Mouse (Mus musculus) embryonic facial prominence, embryonic 11.5 days (tissue): ENCODE measurements at regions not wholly inside any gene's neighbourhood (a gene's known extent, or its start where the extent isn't known, plus 50 kb on each side); places are given as distances from the start of the nearest gene placed in this dataset.

Experiments
- ATAC-seq: fragments of 200-750 bp; cut with Nextera tagmentation; replicated peaks from 2 replicates; pipeline ENCODE4 v1.8.0; 2017; ENCODE audit warnings: low read depth; ENCODE audit not compliant: insufficient number of reproducible peaks, low FRiP score, low TSS enrichment
- DNase-seq: peaks from one replicate; pipeline ENCODE4 v3.0.0-alpha.2; 2015; ENCODE audit warnings: low spot score
- H3K27ac ChIP-seq: fragments of 300-500 bp; sonication (generic); replicated peaks from 2 replicates; pipeline ENCODE4 v1.5.1; 2014; ENCODE audit warnings: mild to moderate bottlenecking, low read depth, low read length, control low read depth
- H3K27me3 ChIP-seq: fragments of 300-500 bp; sonication (generic); 2 replicates; pipeline ENCODE4 v1.6.1; 2014; ENCODE audit warnings: mild to moderate bottlenecking, low read length, moderate library complexity, mixed read lengths; ENCODE audit not compliant: control insufficient read depth, insufficient read depth
- H3K36me3 ChIP-seq: fragments of 300-500 bp; sonication (generic); replicated peaks from 2 replicates; pipeline ENCODE4 v1.6.1; 2014; ENCODE audit warnings: low read depth, mild to moderate bottlenecking, low read length, moderate library complexity, mixed read lengths; ENCODE audit not compliant: control insufficient read depth, insufficient read depth
- H3K4me1 ChIP-seq: fragments of 300-500 bp; sonication (generic); 2 replicates; pipeline ENCODE4 v1.6.1; 2014; ENCODE audit warnings: low read length, mixed read lengths; ENCODE audit not compliant: control insufficient read depth, insufficient read depth
- H3K4me2 ChIP-seq: fragments of 300-500 bp; sonication (generic); 2 replicates; pipeline ENCODE4 v1.6.1; 2014; ENCODE audit warnings: low read depth, mild to moderate bottlenecking, control low read depth, low read length, moderate library complexity
- H3K4me3 ChIP-seq: fragments of 300-500 bp; sonication (generic); 2 replicates; pipeline ENCODE4 v1.5.1; 2014; ENCODE audit warnings: low read depth, low read length, control low read depth
- H3K9ac ChIP-seq: fragments of 300-500 bp; sonication (generic); replicated peaks from 2 replicates; pipeline ENCODE4 v1.6.1; 2014; ENCODE audit warnings: mild to moderate bottlenecking, control low read depth, low read length
- H3K9me3 ChIP-seq: fragments of 300-500 bp; sonication (generic); replicated peaks from 2 replicates; pipeline ENCODE4 v1.6.1; 2016; ENCODE audit warnings: mild to moderate bottlenecking, low read length, inconsistent platforms, mixed read lengths; ENCODE audit not compliant: control insufficient read depth
- WGBS: fragments of 180-500 bp; shearing (Covaris S2); extraction: QIAGEN DNeasy Blood & Tissue Kit; methylation state at CpG from one replicate; pipeline ENCODE4 v1.1.7; 2014; 5-methylcytosine and 5-hydroxymethylcytosine counted together

- Histone ChIP-seq H3K4me3 (peak overlapping the region; percentile 42), H3K9ac (peak overlapping the region; percentile 65), H3K9me3 (no peaks in the 10 kb centered on the region), H3K36me3 (no peaks in the 10 kb centered on the region), H3K4me1 (no peaks in the 10 kb centered on the region), H3K27ac (peak overlapping the region; percentile 81), H3K4me2 (peak overlapping the region; percentile 83), H3K27me3 (no peaks in the 10 kb centered on the region)
- DNase-seq: no peak
- 27% methylated on average over 7 of the region's 7 CpGs for WGBS
- no peak for ATAC-seq
Measured at GRCm38 (mm10) chr4:95161670-95162020, 109.6 kb upstream of the Jun start.

- peak; percentile 3 for DNase-seq
- H3K4me2 ChIP-seq: no peak overlapping the region
- no peak overlapping the region for H3K9ac ChIP-seq
- H3K27me3 ChIP-seq: no peaks in the 10 kb centered on the region
- no peaks in the 10 kb centered on the region for H3K9me3 ChIP-seq
- no peak for ATAC-seq
- no peak overlapping the region for H3K27ac ChIP-seq
- no peak overlapping the region for H3K4me3 ChIP-seq
- H3K4me1 ChIP-seq: no peaks in the 10 kb centered on the region
- 72% methylated on average over 9 of the region's 9 CpGs for WGBS
- H3K36me3 ChIP-seq: no peaks in the 10 kb centered on the region
Measured at GRCm38 (mm10) chr4:95162386-95163090, 110.5 kb upstream of the Jun start.

- Histone ChIP-seq H3K27me3 (no peaks in the 10 kb centered on the region), H3K4me3 (no peak overlapping the region), H3K4me1 (no peaks in the 10 kb centered on the region), H3K36me3 (no peaks in the 10 kb centered on the region), H3K27ac (no peak overlapping the region), H3K9me3 (no peaks in the 10 kb centered on the region), H3K4me2 (no peak overlapping the region), H3K9ac (no peak overlapping the region)
- WGBS: 80% methylated on average over 4 of the region's 4 CpGs
- DNase-seq: no peak
- no peak for ATAC-seq
Measured at GRCm38 (mm10) chr4:95163403-95163802, 111.4 kb upstream of the Jun start.

GRCm38 (mm10) chr4:95166503-95166902 is 114.5 kb upstream of the Jun start:
- no peak overlapping the region for H3K4me2 ChIP-seq
- no peak overlapping the region for H3K27ac ChIP-seq
- ATAC-seq: no peak
- no peak overlapping the region for H3K9ac ChIP-seq
- WGBS: 86% methylated on average over 5 of the region's 5 CpGs
- no peak for DNase-seq
- H3K9me3 ChIP-seq: no peaks in the 10 kb centered on the region
- H3K4me3 ChIP-seq: no peak overlapping the region
- no peaks in the 10 kb centered on the region for H3K36me3 ChIP-seq
- no peaks in the 10 kb centered on the region for H3K4me1 ChIP-seq
- no peaks in the 10 kb centered on the region for H3K27me3 ChIP-seq

- H3K27me3 ChIP-seq: no peaks in the 10 kb centered on the region
- DNase-seq: no peak
- H3K4me3 ChIP-seq: no peak overlapping the region
- H3K4me2 ChIP-seq: no peak overlapping the region
- no peaks in the 10 kb centered on the region for H3K4me1 ChIP-seq
- no peak overlapping the region for H3K9ac ChIP-seq
- no peak overlapping the region for H3K27ac ChIP-seq
- ATAC-seq: no peak
- no peaks in the 10 kb centered on the region for H3K36me3 ChIP-seq
- WGBS: 84% methylated on average over 1 of the region's 1 CpGs
- H3K9me3 ChIP-seq: no peaks in the 10 kb centered on the region
Measured at GRCm38 (mm10) chr4:95167216-95167615, 115.2 kb upstream of the Jun start.

- DNase-seq (no peak), ATAC-seq (no peak)
- Histone ChIP-seq H3K9me3 (no peaks in the 10 kb centered on the region), H3K27ac (no peak overlapping the region), H3K27me3 (no peaks in the 10 kb centered on the region), H3K36me3 (no peaks in the 10 kb centered on the region), H3K4me2 (no peak overlapping the region), H3K4me3 (no peak overlapping the region), H3K9ac (no peak overlapping the region), H3K4me1 (no peaks in the 10 kb centered on the region)
- 75% methylated on average over 2 of the region's 2 CpGs for WGBS
Measured at GRCm38 (mm10) chr4:95169702-95170101, 117.7 kb upstream of the Jun start.

- no peaks in the 10 kb centered on the region for H3K4me1 ChIP-seq
- no peaks in the 10 kb centered on the region for H3K9me3 ChIP-seq
- ATAC-seq: no peak
- H3K27ac ChIP-seq: no peak overlapping the region
- no peaks in the 10 kb centered on the region for H3K27me3 ChIP-seq
- 85% methylated on average over 2 of the region's 2 CpGs for WGBS
- no peaks in the 10 kb centered on the region for H3K36me3 ChIP-seq
- no peak for DNase-seq
- no peak overlapping the region for H3K4me2 ChIP-seq
- H3K9ac ChIP-seq: no peak overlapping the region
- H3K4me3 ChIP-seq: no peak overlapping the region
Measured at GRCm38 (mm10) chr4:95177753-95178152, 125.7 kb upstream of the Jun start.

GRCm38 (mm10) chr4:95178467-95178866 is 126.4 kb upstream of the Jun start:
- no peak overlapping the region for H3K4me2 ChIP-seq
- H3K9ac ChIP-seq: no peak overlapping the region
- 55% methylated on average over 3 of the region's 3 CpGs for WGBS
- H3K27ac ChIP-seq: no peak overlapping the region
- H3K27me3 ChIP-seq: no peaks in the 10 kb centered on the region
- DNase-seq (no peak), ATAC-seq (no peak)
- H3K4me3 ChIP-seq: no peak overlapping the region
- H3K36me3 ChIP-seq: no peaks in the 10 kb centered on the region
- no peaks in the 10 kb centered on the region for H3K4me1 ChIP-seq
- H3K9me3 ChIP-seq: no peaks in the 10 kb centered on the region
